Mouse (Mus musculus): ENCODE measurements around the gene Gstz1. TPM values are rescaled to one million over a fixed set of nuclear protein-coding genes. Genes with fewer than 3 reads are reported as not detected.

The Gstz1 gene
- total RNA-seq (2023) = 10 to 100 TPM; 12.9 to 14.3 TPM

DNA sequence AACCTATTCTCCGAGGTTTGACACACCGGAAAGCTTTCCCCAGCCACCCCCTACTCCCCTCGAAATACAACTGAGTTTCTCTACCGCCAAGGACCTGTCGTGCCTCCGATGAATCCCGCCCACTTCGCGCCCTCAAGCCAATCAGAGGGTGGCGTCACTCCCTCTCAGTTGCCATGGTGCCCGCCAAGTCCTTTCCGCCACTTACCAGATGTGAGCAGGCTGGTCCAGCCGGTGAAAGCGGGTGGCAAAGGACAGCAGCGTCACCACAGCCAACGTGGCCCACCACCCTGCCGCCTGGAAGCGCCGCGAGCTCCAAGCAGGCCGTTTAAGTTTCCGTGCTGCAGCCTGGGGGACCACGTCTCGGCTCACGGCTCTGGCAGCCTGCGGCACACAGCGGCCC lies at the start of gene Gstz1:
Gstz1 (plus strand) TSS at position 200 of the 400 bp plus-strand sequence.

DNA sequence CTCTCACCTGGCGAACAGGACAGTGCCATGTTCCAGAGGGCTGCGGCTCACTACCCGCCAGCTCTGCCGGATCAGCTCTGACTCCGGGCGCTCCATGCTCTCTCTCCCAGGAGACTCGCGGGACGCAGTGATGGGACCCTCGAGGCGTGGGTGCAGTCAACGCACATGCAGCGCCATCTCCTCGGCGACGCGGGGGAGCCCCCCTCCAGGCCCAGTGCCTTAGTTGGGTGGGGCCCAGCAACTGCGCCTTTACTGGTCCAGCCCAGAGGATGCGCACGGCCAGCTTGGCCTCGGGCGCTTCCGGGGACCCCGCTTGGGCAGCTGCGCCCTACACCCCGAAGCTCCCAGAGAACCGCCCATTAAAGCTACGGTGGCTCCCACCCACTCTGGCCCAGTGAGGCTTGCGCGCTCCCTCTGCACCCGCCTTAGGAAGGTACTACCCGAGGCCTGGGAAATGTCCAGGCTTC lies 44.8 kb upstream of the Gstz1 start, which contains the start of gene Ngb:
Ngb (minus strand) TSS at position 375 of the 467 bp plus-strand sequence.

DNA sequence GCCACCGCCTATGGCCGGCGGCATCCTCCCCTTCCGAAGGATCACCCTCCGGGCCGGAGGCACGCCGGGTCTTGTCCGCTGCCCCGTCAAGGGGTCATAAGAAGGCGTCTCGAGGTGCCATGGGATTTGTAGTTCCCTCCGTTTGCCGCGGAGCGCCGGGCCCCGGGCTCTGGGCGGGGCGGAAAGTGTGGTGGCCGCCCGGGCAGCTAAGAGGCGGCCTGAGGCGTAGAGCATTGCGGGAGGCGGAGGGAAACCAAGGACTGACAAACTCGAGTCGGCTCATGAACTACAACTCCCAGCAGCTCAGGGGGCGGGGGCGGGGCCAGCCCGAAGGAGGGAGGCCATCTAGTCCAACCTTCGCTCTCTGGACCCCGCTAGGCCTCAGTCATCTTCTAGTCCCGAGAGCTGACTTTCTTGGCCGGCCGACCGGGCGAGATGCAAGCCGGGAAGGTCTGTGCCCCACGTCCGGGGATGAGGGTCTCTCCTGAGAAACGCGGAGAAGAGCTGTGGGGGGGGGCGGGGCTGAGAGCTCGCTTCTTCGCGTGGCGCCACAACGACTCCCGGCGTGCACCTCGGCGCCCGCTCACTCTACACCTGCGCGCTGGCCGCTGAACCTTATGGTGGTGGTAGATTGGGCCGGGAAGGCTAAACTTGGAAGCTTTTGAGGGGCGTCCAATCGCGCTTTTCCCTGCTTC lies 577 bp downstream of the Gstz1 start, which contains the start of gene Pomt2:
Pomt2 (minus strand) TSS at position 574 of the 695 bp plus-strand sequence.

DNA sequence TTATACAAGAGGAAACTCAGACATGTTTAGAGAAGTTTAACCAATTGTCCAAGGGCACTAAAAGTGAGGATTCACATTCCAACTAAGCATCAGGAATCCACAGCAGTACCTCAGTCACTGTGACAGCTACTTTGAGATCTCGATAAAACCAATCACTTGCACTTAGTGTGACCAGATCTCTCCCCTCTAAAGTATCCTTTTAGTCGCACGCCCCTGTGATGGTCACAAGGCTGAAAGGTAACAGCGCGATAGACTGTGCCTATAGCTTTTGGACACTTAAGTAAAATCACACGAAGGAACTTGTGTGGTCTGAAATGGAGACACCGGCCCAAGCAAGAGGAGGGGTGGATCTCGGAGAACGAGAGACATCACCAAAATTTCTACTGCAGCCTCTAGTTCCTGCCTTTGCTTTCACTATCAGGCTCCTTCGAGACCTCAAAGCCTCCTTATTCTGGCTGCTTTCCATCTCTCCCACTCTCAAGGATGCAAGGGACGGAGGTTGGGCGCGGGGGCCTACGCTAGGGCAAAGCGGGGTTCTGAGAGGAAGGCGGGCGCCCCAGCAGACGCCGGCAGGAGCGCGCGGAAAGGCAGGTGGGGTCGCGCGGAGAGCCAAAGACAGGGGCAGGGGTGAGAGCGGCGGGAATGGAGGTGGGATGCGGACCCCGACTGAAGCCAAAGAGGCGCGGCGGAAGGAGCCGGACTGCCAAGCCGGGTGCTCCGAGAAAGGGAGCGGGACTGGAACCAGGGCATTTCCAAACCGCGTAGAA lies 52.4 kb downstream of the Gstz1 start, which contains the start of gene Samd15:
Samd15 (plus strand) TSS at position 518 of the 767 bp plus-strand sequence.

DNA sequence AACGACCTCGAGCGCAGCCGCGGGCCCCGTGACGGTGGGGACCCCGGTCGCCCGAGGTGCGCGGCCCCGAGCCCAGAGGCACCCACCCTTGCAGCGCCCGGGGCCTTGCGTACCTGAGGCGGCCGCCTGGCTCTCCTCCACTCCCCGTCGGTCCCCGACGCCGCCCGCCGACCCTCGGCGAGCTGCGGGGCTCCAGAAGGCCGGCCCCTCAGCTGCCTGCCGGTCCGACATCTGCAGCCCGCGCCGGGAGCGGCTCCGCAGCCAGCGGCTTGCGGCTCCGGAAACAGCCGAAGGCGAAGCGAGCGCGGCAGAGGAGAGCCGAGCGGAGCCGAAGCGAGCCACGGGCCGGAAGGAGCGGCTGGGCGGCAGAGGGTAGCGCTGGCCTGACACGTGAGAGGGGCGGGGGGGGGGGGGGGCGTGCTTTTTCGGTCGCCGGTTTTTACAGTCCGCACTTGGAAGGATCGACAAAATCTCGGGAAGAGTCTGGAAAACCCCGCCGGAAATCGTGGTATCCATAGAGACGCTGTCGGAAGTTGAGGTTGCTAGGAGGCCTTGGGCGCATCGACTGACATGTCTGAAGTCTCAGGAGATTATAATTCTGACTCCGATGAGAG lies 53.1 kb downstream of the Gstz1 start, which contains the start of gene Tmed8:
Tmed8 (minus strand) TSS at position 482 of the 614 bp plus-strand sequence.

Other genes starting within 250 kb of the Gstz1 start
- 10 to 100 TPM; 24.4 to 29.0 TPM for gene Cipc, start 200.1 kb upstream of the Gstz1 start, total RNA-seq (2023)
- gene Zdhhc22, start 156.7 kb upstream of the Gstz1 start, total RNA-seq (2023) = not detected
- not detected for gene Tmem63c, start 125.8 kb upstream of the Gstz1 start, total RNA-seq (2023)
- under 1 TPM in 1 of 2 experiments, not detected in 1; 0.71 TPM for gene Ngb, start 44.6 kb upstream of the Gstz1 start, total RNA-seq (2023)
- gene Pomt2, start 803 bp downstream of the Gstz1 start, total RNA-seq (2023) = 1 to 10 TPM; 6.6 to 6.8 TPM
- gene Samd15, start 52.6 kb downstream of the Gstz1 start, total RNA-seq (2023) = under 1 TPM in 1 of 2 experiments, not detected in 1; 0.80 TPM
- 10 to 100 TPM; 14.6 to 17.0 TPM for gene Tmed8, start 53.3 kb downstream of the Gstz1 start, total RNA-seq (2023)
- gene Noxred1, start 91.6 kb downstream of the Gstz1 start, total RNA-seq (2023) = under 1 TPM; 0.67 to 0.95 TPM
- gene Vipas39, start 119.1 kb downstream of the Gstz1 start, total RNA-seq (2023) = 10 to 100 TPM; 21.2 to 25.7 TPM
- gene Ahsa1, start 119.3 kb downstream of the Gstz1 start, total RNA-seq (2023) = 100 to 1,000 TPM; 106 to 119 TPM
- not detected for gene Ism2, start 152.5 kb downstream of the Gstz1 start, total RNA-seq (2023)
- gene Sptlc2, start 241.2 kb downstream of the Gstz1 start, total RNA-seq (2023) = 10 to 100 TPM; 71.9 to 81.9 TPM